Mouse (Mus musculus) spleen, adult 2 months (tissue): ENCODE measurements around the gene Mroh2b.

Experiments
- CTCF ChIP-seq: fragments of 200-500 bp; IDR thresholded peaks from 2 replicates; pipeline ENCODE4 v1.5.1; 2011; ENCODE audit warnings: mild to moderate bottlenecking, inconsistent platforms; ENCODE audit not compliant: insufficient read depth, insufficient read length, insufficient replicate concordance; ENCODE audit errors: extremely low read depth
- POLR2A ChIP-seq: fragments of 200-500 bp; IDR thresholded peaks from 2 replicates; pipeline ENCODE4 v1.6.1; 2011; ENCODE audit warnings: low read depth, low read length, inconsistent platforms

DNA sequence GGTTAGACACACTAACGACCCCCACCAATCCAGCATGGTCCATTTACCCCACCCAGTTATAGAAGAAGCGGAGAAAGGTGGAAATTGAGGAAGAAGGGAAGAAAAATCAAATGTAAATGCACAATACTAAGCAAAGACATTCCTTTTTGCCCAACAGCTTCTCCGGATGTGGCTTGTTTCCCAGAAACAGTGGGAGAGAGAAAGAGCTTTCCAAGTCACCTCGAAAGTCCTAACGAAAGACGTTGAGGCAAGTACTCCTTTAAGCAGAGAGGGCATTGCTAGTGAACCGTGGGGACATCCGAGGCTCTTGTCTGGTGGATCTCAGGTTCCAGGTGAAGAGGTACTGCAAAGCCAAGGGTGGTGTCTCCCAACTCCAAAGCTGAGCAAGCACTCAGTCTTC is 36.2 kb downstream of the Mroh2b start:
- no peak for TF ChIP-seq CTCF
- no peak for TF ChIP-seq POLR2A
